Mouse (Mus musculus): ENCODE measurements around the gene Dcaf5. TPM values are rescaled to one million over a fixed set of nuclear protein-coding genes. Genes with fewer than 3 reads are reported as not detected.

Dcaf5 gene
- polyA plus RNA-seq, 1 experiment from 2014 or later = 10.9 TPM

DNA sequence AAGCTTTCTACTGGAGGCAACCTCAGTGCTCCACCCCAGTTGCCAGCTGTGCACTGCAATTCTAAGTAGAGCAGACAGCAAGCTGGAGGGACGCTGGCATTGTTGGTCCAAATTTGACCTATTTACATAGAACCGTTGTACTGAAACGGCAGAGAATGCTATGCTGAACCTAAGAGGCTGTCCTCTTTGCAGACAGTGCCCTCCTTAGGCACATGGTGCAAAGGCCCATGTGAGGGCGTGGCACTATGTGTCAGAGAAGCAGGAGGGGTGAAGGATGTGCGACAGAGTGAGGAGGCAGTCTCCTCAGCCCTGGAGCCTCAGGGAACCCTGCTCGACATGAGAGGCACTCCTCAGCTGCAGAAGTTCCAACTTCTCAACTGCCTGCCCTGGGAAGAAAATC lies 40.0 kb downstream of the Dcaf5 start:
- peaks cover 81% of the 10 kb centered on the region for H3K36me3 ChIP-seq

DNA sequence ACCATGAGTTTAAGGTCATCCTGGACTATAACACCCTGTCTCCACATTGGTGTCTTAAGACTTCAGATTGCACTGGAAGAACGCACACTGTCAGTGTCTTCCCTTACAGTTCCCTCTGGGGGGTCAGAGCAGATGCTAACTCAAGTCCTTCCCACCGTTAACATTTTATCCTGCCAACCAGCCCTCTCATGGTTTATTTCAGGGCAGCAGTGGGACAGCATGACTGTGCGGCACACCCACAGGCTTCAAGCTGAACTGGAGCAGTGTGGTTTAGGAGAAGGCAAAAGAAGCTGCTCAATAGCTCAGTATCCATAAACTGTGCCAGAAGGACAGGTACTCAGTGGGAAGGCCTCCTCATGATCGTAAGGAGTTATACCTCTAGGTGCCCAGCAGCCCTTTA lies 41.1 kb downstream of the Dcaf5 start:
- H3K36me3 ChIP-seq = peaks cover 75% of the 10 kb centered on the region
- H3K27me3 ChIP-seq (ENCODE audit: low read depth, poor library complexity, severe bottlenecking) = no peaks in the 10 kb centered on the region
- H3K4me1 ChIP-seq = no peaks in the 10 kb centered on the region
- DNase-seq (ENCODE audit: low spot score) = no peak
- 94% methylated on average over 4 of the region's 4 CpGs for WGBS
- no peaks in the 10 kb centered on the region for H3K9me3 ChIP-seq (replicated peaks)
- H3K27ac ChIP-seq (replicated peaks) = no peak overlapping the region
- no peak overlapping the region for H3K4me3 ChIP-seq

More for the DNA sequence above, 40.0 kb downstream of the Dcaf5 start:
- WGBS = 78% methylated on average over 6 of the region's 6 CpGs
- Histone ChIP-seq H3K9me3 (replicated peaks) (no peaks in the 10 kb centered on the region), H3K27ac (replicated peaks) (no peak overlapping the region), H3K4me3 (no peak overlapping the region), H3K4me1 (no peaks in the 10 kb centered on the region), H3K27me3 (ENCODE audit: low read depth, poor library complexity, severe bottlenecking) (no peaks in the 10 kb centered on the region)
- DNase-seq (ENCODE audit: low spot score) = no peak

DNA sequence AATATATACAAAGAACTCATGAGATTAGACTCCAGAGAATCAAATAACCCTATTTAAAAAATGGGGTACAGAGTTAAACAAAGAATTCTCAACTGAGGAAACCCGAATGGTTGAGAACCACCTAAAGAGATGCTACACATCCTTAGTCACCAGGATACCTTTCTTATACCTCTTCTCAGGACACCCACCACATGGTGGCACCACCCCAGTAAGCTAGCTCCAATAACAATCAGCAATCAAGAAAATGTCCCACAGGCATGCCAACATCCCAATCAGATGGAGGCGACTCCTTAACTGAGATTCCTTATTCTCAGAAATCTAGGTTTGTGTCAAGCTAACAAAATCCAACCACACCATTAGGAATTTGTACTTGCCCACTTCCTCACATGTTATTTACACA lies 42.4 kb downstream of the Dcaf5 start:
- WGBS = 93% methylated on average over 2 of the region's 2 CpGs
- peaks cover 74% of the 10 kb centered on the region for H3K36me3 ChIP-seq

DNA sequence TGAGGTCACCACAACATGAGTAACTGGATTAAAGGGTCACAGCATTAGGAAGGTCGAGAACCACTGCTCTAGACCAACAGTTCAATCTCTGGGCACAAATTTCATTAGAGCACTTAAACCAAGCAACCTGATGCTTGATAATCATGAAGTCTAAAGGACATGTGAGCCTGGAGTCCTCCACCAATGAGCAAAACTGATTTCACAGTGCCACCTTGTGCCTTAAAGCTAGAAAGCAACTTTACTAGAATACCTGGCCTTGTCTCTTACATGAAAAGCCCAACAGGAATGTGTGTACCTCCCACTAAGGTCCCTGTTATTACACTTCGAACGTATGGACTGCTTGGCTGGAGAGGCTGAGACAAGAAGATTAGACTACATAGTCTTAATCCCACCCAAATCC lies 47.0 kb downstream of the Dcaf5 start:
- Histone ChIP-seq H3K9me3 (replicated peaks) (no peaks in the 10 kb centered on the region), H3K27me3 (ENCODE audit: low read depth, poor library complexity, severe bottlenecking) (no peaks in the 10 kb centered on the region), H3K36me3 (peaks cover 43% of the 10 kb centered on the region), H3K4me1 (0 out of 2 replicates have a peak, but pooled peaks cover 3% of the 10 kb centered on the region), H3K27ac (replicated peaks) (no peak overlapping the region), H3K4me3 (no peak overlapping the region)
- WGBS = 71% methylated on average over 3 of the region's 3 CpGs
- no peak for DNase-seq (ENCODE audit: low spot score)

More for the DNA sequence above, 42.4 kb downstream of the Dcaf5 start:
- Histone ChIP-seq H3K27ac (replicated peaks) (no peak overlapping the region), H3K4me1 (no peaks in the 10 kb centered on the region), H3K4me3 (no peak overlapping the region), H3K27me3 (ENCODE audit: low read depth, poor library complexity, severe bottlenecking) (no peaks in the 10 kb centered on the region), H3K9me3 (replicated peaks) (no peaks in the 10 kb centered on the region)
- no peak for DNase-seq (ENCODE audit: low spot score)

DNA sequence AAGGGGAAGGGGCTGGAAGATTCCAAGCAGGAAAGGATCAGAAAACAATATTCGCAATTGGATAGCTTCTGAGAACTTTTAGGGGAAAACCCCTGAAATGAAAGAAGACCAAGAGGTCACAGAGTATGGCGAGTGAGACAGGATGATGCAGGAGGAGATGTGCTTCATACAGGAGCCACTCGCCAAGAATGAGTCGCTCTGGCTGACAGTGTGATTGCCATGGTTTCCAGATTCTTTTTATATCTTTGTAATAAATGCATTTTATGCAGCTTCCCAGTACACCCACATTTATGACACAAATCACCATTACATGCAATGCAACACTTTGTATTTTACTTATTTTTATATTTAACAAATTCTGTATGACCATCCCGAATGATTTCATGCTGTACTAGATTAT lies 49.1 kb downstream of the Dcaf5 start:
- Histone ChIP-seq H3K36me3 (peaks cover 44% of the 10 kb centered on the region), H3K4me1 (0 out of 2 replicates have a peak, but pooled peaks cover 3% of the 10 kb centered on the region), H3K9me3 (replicated peaks) (no peaks in the 10 kb centered on the region), H3K27ac (replicated peaks) (no peak overlapping the region), H3K4me3 (no peak overlapping the region), H3K27me3 (ENCODE audit: low read depth, poor library complexity, severe bottlenecking) (no peaks in the 10 kb centered on the region)
- no peak for DNase-seq (ENCODE audit: low spot score)
- WGBS = 91% methylated on average over 5 of the region's 5 CpGs

DNA sequence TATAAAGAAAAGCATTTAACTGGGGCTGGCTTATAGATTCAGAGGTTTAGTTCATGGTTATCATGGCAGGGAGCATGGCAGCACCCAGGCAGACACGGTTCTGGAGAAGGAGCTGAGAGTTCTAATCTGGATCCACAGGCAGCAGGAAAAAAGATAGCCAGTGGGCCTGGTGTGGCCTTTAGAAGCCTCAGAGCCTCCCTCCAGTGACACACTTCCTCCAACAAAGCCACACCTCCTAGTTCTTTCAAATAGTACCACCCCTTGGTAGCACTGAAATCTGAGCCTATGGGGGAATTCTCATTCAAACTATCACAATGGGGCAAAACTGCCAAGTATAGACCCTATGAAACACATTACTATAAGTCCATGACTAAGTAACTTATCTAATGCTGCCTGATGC lies 51.0 kb downstream of the Dcaf5 start:
- Histone ChIP-seq H3K36me3 (peaks cover 44% of the 10 kb centered on the region), H3K4me3 (no peak overlapping the region), H3K27ac (replicated peaks) (no peak overlapping the region), H3K4me1 (peaks cover 3% of the 10 kb centered on the region), H3K27me3 (ENCODE audit: low read depth, poor library complexity, severe bottlenecking) (no peaks in the 10 kb centered on the region), H3K9me3 (replicated peaks) (no peaks in the 10 kb centered on the region)
- 85% methylated on average over 1 of the region's 1 CpGs for WGBS
- no peak for DNase-seq (ENCODE audit: low spot score)

DNA sequence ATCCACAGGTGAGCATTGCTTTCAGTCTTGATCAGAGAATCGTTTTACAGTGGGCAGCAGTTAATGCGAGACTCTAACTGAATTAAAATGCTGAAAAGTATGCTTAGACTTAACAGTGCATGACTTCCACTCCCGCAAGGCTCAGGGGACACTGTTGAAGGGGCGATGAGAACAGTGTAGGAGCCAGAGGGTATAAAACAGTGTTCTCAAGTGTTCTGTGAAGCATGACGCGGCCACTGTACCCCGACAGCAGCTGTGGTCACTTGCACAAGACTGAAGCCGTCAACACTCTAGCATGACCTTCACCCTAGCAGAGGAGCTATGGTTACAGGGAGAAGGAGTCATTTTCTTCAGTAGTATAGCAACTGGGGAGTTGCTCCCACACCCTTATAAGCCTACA lies 52.9 kb downstream of the Dcaf5 start:
- no peaks in the 10 kb centered on the region for H3K27me3 ChIP-seq (ENCODE audit: low read depth, poor library complexity, severe bottlenecking)
- no peak overlapping the region for H3K27ac ChIP-seq (replicated peaks)
- peaks cover 10% of the 10 kb centered on the region for H3K4me1 ChIP-seq
- no peak for DNase-seq (ENCODE audit: low spot score)
- H3K4me3 ChIP-seq = no peak overlapping the region
- peaks cover 46% of the 10 kb centered on the region for H3K36me3 ChIP-seq
- WGBS = 94% methylated on average over 8 of the region's 8 CpGs
- H3K9me3 ChIP-seq (replicated peaks) = no peaks in the 10 kb centered on the region

DNA sequence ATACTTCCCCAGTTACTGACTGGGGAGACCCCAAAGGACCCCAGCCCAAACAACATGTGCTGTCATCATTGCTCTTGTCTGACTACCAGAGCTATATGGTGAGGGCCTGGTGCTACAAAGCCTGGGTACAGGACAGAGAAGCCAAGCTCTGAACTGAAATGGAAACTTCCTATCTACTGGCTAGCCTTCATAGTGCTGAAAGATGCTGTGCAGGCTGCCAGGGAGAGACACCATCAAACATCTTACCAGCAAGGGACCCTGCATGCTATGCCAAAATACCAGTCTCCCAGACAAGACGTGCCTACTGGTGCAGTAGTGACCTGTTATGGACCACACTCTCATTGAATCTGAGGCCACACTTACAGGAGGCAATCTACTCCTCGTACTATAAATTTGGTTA lies 53.6 kb downstream of the Dcaf5 start:
- Histone ChIP-seq H3K4me1 (peaks cover 10% of the 10 kb centered on the region), H3K4me3 (no peak overlapping the region), H3K27ac (replicated peaks) (no peak overlapping the region), H3K9me3 (replicated peaks) (no peaks in the 10 kb centered on the region), H3K27me3 (ENCODE audit: low read depth, poor library complexity, severe bottlenecking) (no peaks in the 10 kb centered on the region), H3K36me3 (peaks cover 47% of the 10 kb centered on the region)
- no peak for DNase-seq (ENCODE audit: low spot score)
- WGBS = 93% methylated on average over 2 of the region's 2 CpGs

DNA sequence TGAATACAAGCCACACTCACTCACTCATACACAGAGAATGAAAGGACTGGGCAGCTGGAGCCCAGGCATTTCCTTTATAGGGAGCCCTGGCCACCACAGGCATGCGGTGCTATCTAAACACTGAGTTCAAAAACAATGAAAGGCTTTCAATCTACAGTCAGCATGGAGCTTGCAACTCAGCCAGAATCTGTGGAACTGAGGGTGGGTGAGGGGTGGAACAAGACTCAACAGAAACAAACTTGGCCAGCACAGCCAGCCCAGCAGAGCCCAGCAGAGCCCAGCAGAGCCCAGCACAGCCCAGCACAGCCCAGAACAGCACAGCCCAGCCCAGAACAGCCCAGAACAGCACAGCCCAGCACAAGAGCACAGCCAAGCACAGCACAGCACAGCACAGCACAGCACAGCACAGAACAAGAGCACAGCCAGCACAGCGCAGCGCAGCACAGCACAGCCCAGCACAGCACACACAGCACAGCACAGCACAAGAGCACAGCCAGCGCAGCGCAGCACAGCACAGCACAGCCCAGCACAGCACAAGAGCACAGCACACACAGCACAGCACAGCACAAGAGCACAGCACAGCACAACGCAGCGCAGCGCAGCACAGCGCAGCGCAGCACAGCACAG lies 56.5 kb downstream of the Dcaf5 start:
- no peaks in the 10 kb centered on the region for H3K9me3 ChIP-seq (replicated peaks)
- H3K4me1 ChIP-seq = peaks cover 7% of the 10 kb centered on the region
- H3K36me3 ChIP-seq = peaks cover 58% of the 10 kb centered on the region
- peak; percentile 19 for DNase-seq (ENCODE audit: low spot score)
- no peaks in the 10 kb centered on the region for H3K27me3 ChIP-seq (ENCODE audit: low read depth, poor library complexity, severe bottlenecking)
- H3K4me3 ChIP-seq = no peak overlapping the region
- 85% methylated on average over 10 of the region's 10 CpGs for WGBS
- peak overlapping the region; percentile 74 for H3K27ac ChIP-seq (replicated peaks)

DNA sequence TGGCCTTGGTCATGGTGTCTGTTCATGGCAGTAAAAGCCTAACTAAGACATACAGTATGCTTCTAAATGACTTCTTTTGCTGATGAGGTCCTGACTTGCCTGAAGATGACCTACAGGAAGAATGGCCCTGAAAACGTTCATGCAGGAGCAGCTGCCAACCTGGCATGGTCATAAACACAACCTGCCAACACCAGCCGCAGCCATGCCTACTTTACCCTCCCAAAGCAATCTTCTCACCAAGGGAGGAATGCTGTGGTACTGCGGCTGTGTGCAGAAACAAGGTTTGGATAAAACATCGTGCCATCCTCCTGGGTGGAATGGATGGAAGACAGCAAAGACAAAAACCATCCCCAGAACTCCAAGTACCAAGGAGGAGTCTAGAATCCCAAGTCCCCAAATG lies 57.0 kb downstream of the Dcaf5 start:
- no peak overlapping the region for H3K27ac ChIP-seq (replicated peaks)
- H3K27me3 ChIP-seq (ENCODE audit: low read depth, poor library complexity, severe bottlenecking) = no peaks in the 10 kb centered on the region
- peaks cover 63% of the 10 kb centered on the region for H3K36me3 ChIP-seq
- no peak overlapping the region for H3K4me3 ChIP-seq
- no peaks in the 10 kb centered on the region for H3K9me3 ChIP-seq (replicated peaks)
- WGBS = 88% methylated on average over 4 of the region's 4 CpGs
- peaks cover 7% of the 10 kb centered on the region for H3K4me1 ChIP-seq
- no peak for DNase-seq (ENCODE audit: low spot score)

DNA sequence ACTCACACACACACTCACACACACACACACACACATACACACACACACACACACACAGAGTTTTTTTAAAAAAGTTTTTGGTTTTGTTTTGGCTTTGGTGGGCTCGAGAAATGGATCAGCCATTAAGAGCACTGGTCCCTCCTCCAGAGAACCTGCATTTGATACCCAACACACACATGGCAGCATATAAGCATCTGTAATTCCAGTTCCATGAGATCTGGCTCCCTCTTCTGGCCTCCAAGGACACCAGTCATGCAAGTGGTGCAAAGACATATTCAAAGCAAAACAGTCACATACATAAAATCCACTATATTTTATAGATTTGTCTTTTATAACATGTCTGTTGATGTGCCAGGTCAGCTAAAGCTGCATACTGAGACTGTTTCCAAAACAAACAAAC lies 58.8 kb downstream of the Dcaf5 start:
- peaks cover 7% of the 10 kb centered on the region for H3K4me1 ChIP-seq
- H3K4me3 ChIP-seq = no peak overlapping the region
- DNase-seq (ENCODE audit: low spot score) = no peak
- H3K9me3 ChIP-seq (replicated peaks) = no peaks in the 10 kb centered on the region
- WGBS = 65% methylated on average over 1 of the region's 1 CpGs
- H3K27me3 ChIP-seq (ENCODE audit: low read depth, poor library complexity, severe bottlenecking) = no peaks in the 10 kb centered on the region
- peaks cover 65% of the 10 kb centered on the region for H3K36me3 ChIP-seq
- no peak overlapping the region for H3K27ac ChIP-seq (replicated peaks)

DNA sequence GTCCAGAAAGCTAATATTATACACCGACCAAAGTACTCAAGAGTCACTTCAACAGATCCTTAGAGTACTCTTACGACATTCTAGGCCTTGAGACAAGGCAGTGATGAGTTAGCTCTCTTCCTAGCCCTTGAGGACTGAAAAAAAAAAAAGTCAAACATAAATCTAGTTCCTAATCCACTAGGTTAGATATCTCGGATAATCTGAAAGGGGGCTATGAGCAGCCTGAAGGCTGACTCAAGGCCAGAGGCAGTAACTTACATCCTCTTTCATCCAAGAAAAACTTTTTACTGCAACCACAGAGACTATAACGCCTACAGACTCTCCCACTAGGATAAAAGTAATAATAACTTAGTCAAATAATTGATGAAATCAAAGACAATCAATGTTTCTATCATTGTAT lies 60.7 kb downstream of the Dcaf5 start:
- WGBS = 95% methylated on average over 4 of the region's 4 CpGs
- H3K36me3 ChIP-seq = peaks cover 73% of the 10 kb centered on the region
- H3K4me1 ChIP-seq = peaks cover 7% of the 10 kb centered on the region
- no peaks in the 10 kb centered on the region for H3K9me3 ChIP-seq (replicated peaks)
- no peak overlapping the region for H3K27ac ChIP-seq (replicated peaks)
- no peak for DNase-seq (ENCODE audit: low spot score)
- no peaks in the 10 kb centered on the region for H3K27me3 ChIP-seq (ENCODE audit: low read depth, poor library complexity, severe bottlenecking)
- H3K4me3 ChIP-seq = no peak overlapping the region

DNA sequence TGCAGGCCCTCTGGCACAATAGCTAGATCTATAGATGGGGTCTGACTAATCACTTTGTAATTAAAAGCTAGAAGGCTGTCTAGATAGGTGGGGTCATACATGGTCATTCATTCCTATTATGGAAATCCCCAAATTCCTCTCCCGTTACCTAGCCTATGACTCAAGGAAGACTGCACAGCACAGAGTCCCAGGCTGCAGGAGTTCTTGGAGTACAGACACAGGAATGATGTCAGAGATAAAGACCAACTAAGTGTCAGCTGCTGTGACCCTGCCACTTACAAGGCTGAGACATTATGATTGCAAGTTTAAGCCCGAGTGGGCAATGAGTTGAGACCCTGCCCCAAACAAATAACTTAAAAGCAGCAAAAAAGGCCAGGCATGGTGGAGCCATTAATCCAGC lies 61.7 kb downstream of the Dcaf5 start:
- Histone ChIP-seq H3K4me3 (no peak overlapping the region), H3K4me1 (peaks cover under 1% of the 10 kb centered on the region; the same call in 1 of the 2 replicates), H3K9me3 (replicated peaks) (no peaks in the 10 kb centered on the region), H3K27ac (replicated peaks) (no peak overlapping the region), H3K27me3 (ENCODE audit: low read depth, poor library complexity, severe bottlenecking) (no peaks in the 10 kb centered on the region), H3K36me3 (peaks cover 67% of the 10 kb centered on the region)
- no peak for DNase-seq (ENCODE audit: low spot score)
- WGBS = 91% methylated on average over 2 of the region's 2 CpGs

DNA sequence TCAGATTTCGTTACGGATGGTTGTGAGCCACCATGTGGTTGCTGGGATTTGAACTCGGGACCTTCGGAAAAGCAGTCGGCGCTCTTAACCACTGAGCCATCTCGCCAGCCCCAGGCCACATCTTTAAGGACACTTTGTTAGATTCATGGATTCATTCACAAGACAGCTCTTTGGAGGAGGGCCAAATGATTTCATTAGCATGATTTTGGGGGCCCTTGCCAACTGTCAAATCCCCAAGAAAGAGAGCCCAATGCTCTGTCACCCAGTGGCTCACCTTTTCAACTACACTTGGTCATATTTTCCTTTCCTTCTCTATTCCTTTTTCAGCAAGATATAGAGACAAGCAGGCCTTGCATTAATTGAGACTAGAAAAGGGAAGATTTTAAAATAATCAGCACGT lies 63.5 kb downstream of the Dcaf5 start:
- H3K27ac ChIP-seq (replicated peaks) = no peak overlapping the region
- WGBS = 95% methylated on average over 8 of the region's 8 CpGs
- H3K4me1 ChIP-seq = no peaks in the 10 kb centered on the region
- no peak for DNase-seq (ENCODE audit: low spot score)
- peaks cover 65% of the 10 kb centered on the region for H3K36me3 ChIP-seq
- H3K4me3 ChIP-seq = no peak overlapping the region
- H3K9me3 ChIP-seq (replicated peaks) = no peaks in the 10 kb centered on the region
- no peaks in the 10 kb centered on the region for H3K27me3 ChIP-seq (ENCODE audit: low read depth, poor library complexity, severe bottlenecking)

Data from midbrain, embryonic 10.5 days (tissue).